Mouse (Mus musculus): ENCODE measurements at regions not wholly inside any gene's neighbourhood (a gene's known extent, or its start where the extent isn't known, plus 50 kb on each side); places are given as distances from the start of the nearest gene placed in this dataset.

GRCm38 (mm10) chr17:83276000-83276891, 61.2 kb downstream of the Pkdcc start:
- H3K9ac ChIP-seq: peak overlapping the region; percentile 70
- H3K36me3 ChIP-seq: no peaks in the 10 kb centered on the region
- no peaks in the 10 kb centered on the region for H3K9me3 ChIP-seq (replicated peaks)
- H3K4me3 ChIP-seq: peak overlapping the region; percentile 47
- H3K4me1 ChIP-seq (replicated peaks): peaks cover 48% of the 10 kb centered on the region
- WGBS: 2% methylated on average over 64 of the region's 64 CpGs
- peak overlapping the region; percentile 93 for H3K27ac ChIP-seq (ENCODE audit: poor library complexity, severe bottlenecking)
- H3K27me3 ChIP-seq (replicated peaks): no peaks in the 10 kb centered on the region
- ATAC-seq (ENCODE audit: insufficient number of reproducible peaks, low FRiP score): peak; percentile 79
- H3K4me2 ChIP-seq: peak overlapping the region; percentile 70

GRCm38 (mm10) chr17:83277117-83277947, 62.2 kb downstream of the Pkdcc start:
- Histone ChIP-seq H3K27me3 (replicated peaks) (no peaks in the 10 kb centered on the region), H3K9me3 (replicated peaks) (no peaks in the 10 kb centered on the region), H3K4me1 (replicated peaks) (peaks cover 48% of the 10 kb centered on the region), H3K4me3 (peak overlapping the region; percentile 14; the same call in 1 of the 2 replicates), H3K36me3 (no peaks in the 10 kb centered on the region), H3K4me2 (peak overlapping the region; percentile 70), H3K9ac (peak overlapping the region; percentile 70), H3K27ac (ENCODE audit: poor library complexity, severe bottlenecking) (peak overlapping the region; percentile 93)
- ATAC-seq (ENCODE audit: insufficient number of reproducible peaks, low FRiP score): peak; percentile 71; the same call in 1 of the 2 replicates
- WGBS: 8% methylated on average over 26 of the region's 26 CpGs

DNA sequence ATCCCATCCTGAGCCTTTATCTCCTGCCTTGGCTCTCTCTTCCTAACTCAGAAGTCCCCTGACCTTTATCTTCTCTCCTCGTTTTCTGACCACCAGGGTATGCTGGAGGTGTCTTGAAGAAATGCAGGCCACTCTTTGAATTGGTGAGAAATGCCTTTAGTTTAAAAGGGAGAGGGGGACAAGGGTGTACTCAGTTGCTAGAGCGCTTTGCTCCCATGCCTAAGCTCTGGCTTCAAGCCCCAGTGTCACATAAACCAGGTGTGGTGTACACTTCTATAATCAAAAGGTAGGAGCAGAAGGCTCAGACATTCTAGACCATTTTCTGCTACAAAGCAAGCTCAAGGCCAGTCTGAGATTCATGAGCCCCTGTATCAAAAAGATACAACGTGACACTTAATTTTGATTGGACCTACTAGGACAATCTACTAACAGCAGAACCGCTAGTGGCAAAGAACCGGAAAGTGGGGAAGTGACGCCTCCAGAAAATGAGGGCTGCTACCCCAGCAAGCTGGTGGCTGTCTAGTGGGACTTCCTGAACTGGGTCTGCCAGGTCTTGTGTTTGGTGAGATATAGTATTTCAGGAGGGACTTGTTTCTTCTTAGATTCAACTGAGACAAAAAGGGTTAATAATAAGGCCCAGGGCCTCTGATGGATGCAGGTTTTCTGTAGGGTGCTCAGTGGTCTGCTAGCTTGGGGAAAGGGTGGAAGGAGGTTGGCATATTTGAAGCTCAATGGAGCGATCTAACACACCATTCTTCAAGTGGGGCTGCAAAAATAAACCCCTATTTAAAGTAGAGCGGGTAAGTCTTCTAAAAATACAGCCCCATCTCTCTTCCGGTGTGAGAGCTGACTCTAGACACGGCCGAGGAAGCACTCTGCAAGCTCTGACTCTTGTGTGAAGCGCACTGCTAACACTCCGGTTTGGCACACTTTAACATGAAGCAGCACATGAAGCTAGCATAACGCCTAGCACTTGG, 63.1 kb downstream of the Pkdcc start:
- WGBS: 45% methylated on average over 14 of the region's 14 CpGs
- no peak overlapping the region for H3K4me3 ChIP-seq
- H3K27ac ChIP-seq (ENCODE audit: poor library complexity, severe bottlenecking): peak overlapping the region; percentile 93
- H3K36me3 ChIP-seq: no peaks in the 10 kb centered on the region
- H3K27me3 ChIP-seq (replicated peaks): no peaks in the 10 kb centered on the region
- H3K9ac ChIP-seq: peak overlapping the region; percentile 67
- peaks cover 46% of the 10 kb centered on the region for H3K4me1 ChIP-seq (replicated peaks)
- peak overlapping the region; percentile 70 for H3K4me2 ChIP-seq
- H3K9me3 ChIP-seq (replicated peaks): no peaks in the 10 kb centered on the region
- no peak for ATAC-seq (ENCODE audit: insufficient number of reproducible peaks, low FRiP score)

- no peak for ATAC-seq (ENCODE audit: insufficient number of reproducible peaks, low FRiP score)
- Histone ChIP-seq H3K9ac (no peak overlapping the region), H3K4me3 (no peak overlapping the region), H3K4me2 (no peak overlapping the region), H3K36me3 (no peaks in the 10 kb centered on the region), H3K27ac (ENCODE audit: poor library complexity, severe bottlenecking) (no peak overlapping the region), H3K27me3 (replicated peaks) (no peaks in the 10 kb centered on the region), H3K9me3 (replicated peaks) (no peaks in the 10 kb centered on the region), H3K4me1 (replicated peaks) (peaks cover 27% of the 10 kb centered on the region)
- WGBS: 79% methylated on average over 3 of the region's 3 CpGs
These were observed 67.4 kb upstream of the Eml4 start for GRCm38 (mm10) chr17:83283328-83283727.

- Histone ChIP-seq H3K4me1 (replicated peaks) (peaks cover 11% of the 10 kb centered on the region), H3K9me3 (replicated peaks) (no peaks in the 10 kb centered on the region), H3K27ac (ENCODE audit: poor library complexity, severe bottlenecking) (peak overlapping the region; percentile 33; the same call in 1 of the 2 replicates), H3K4me2 (peak overlapping the region; percentile 54), H3K27me3 (replicated peaks) (no peaks in the 10 kb centered on the region), H3K9ac (0 out of 2 replicates have a peak overlapping the region, but pooled peaks have one; percentile 4), H3K36me3 (no peaks in the 10 kb centered on the region), H3K4me3 (no peak overlapping the region)
- no peak for ATAC-seq (ENCODE audit: insufficient number of reproducible peaks, low FRiP score)
- WGBS: 45% methylated on average over 6 of the region's 6 CpGs
These were observed 63.2 kb upstream of the Eml4 start for GRCm38 (mm10) chr17:83287381-83288142.

- Histone ChIP-seq H3K27me3 (replicated peaks) (no peaks in the 10 kb centered on the region), H3K9me3 (replicated peaks) (no peaks in the 10 kb centered on the region), H3K4me2 (peak overlapping the region; percentile 54), H3K4me3 (no peak overlapping the region), H3K36me3 (no peaks in the 10 kb centered on the region), H3K9ac (0 out of 2 replicates have a peak overlapping the region, but pooled peaks have one; percentile 4), H3K4me1 (replicated peaks) (peaks cover 11% of the 10 kb centered on the region), H3K27ac (ENCODE audit: poor library complexity, severe bottlenecking) (peak overlapping the region; percentile 33; the same call in 1 of the 2 replicates)
- 5% methylated on average over 7 of the region's 7 CpGs for WGBS
- peak; percentile 77 for ATAC-seq (ENCODE audit: insufficient number of reproducible peaks, low FRiP score)
These were observed 62.6 kb upstream of the Eml4 start for GRCm38 (mm10) chr17:83288143-83288492.

GRCm38 (mm10) chr17:83295526-83296238, 55.0 kb upstream of the Eml4 start:
- Histone ChIP-seq H3K4me3 (0 out of 2 replicates have a peak overlapping the region, but pooled peaks have one; percentile 5), H3K27me3 (replicated peaks) (no peaks in the 10 kb centered on the region), H3K9me3 (replicated peaks) (peaks cover 3% of the 10 kb centered on the region; the same call in 1 of the 2 replicates), H3K27ac (ENCODE audit: poor library complexity, severe bottlenecking) (peak overlapping the region; percentile 55), H3K4me1 (replicated peaks) (peaks cover 10% of the 10 kb centered on the region), H3K36me3 (no peaks in the 10 kb centered on the region), H3K4me2 (peak overlapping the region; percentile 55), H3K9ac (0 out of 2 replicates have a peak overlapping the region, but pooled peaks have one; percentile 14)
- no peak for ATAC-seq (ENCODE audit: insufficient number of reproducible peaks, low FRiP score)
- 33% methylated on average over 13 of the region's 13 CpGs for WGBS

DNA sequence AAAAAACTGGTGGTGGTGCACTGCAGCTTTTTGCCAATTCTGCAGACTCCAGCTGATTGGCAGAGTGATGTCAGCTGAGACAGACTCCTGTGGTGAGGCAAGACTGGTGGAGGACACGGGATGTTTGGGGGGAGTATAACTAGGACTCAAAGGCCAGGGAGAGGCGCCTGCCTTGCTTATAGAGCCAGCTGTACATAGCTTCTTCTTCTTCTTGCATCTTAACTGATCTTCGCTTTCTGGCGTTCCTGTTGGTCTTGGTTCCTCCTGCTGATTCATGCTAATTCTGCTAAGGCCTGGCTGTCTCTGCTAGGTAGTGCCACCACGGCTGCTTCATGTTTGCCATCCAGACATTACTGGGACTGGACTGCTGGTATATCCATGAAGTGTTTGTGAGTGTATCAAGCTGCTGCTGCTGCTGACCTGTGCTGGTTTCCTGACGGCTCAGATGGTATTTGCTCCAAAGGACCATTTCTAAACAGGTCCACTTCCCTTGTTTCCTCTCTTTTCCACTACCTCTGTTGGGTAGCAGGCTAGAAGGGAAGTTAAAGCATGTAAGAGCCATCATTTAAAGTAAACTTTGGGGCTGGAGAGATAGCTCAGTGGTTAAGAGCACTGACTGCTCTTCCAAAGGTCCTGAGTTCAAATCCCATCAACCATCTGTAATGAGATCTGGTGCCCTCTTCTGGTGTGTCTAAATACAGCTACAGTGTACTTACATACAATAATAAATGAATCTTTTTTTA, 53.2 kb upstream of the Eml4 start:
- H3K9me3 ChIP-seq (replicated peaks): peaks cover 3% of the 10 kb centered on the region; the same call in 1 of the 2 replicates
- no peak overlapping the region for H3K4me2 ChIP-seq
- H3K4me1 ChIP-seq (replicated peaks): peaks cover 19% of the 10 kb centered on the region
- H3K36me3 ChIP-seq: no peaks in the 10 kb centered on the region
- H3K9ac ChIP-seq: no peak overlapping the region
- H3K27ac ChIP-seq (ENCODE audit: poor library complexity, severe bottlenecking): no peak overlapping the region
- H3K4me3 ChIP-seq: no peak overlapping the region
- ATAC-seq (ENCODE audit: insufficient number of reproducible peaks, low FRiP score): no peak
- WGBS: 63% methylated on average over 6 of the region's 6 CpGs
- H3K27me3 ChIP-seq (replicated peaks): no peaks in the 10 kb centered on the region

Data from heart, embryonic 12.5 days (tissue).